Mouse (Mus musculus) embryonic facial prominence, embryonic 12.5 days (tissue): ENCODE results near the gene Gm21987. TPM values are rescaled to one million over a fixed set of nuclear protein-coding genes. Genes with fewer than 3 reads are reported as not detected.

Source experiments
- ATAC-seq: fragments of 200-750 bp; cut with Nextera tagmentation; 2 replicates; pipeline ENCODE4 v1.8.0; 2017; ENCODE audit not compliant: insufficient number of reproducible peaks, insufficient read depth, low FRiP score, low TSS enrichment
- H3K27ac ChIP-seq: fragments of 300-500 bp; sonication (generic); 2 replicates; pipeline ENCODE4 v1.5.1; 2016; ENCODE audit warnings: mild to moderate bottlenecking
- H3K27me3 ChIP-seq: fragments of 300-500 bp; sonication (generic); 2 replicates; pipeline ENCODE4 v1.6.1; 2016; ENCODE audit warnings: mild to moderate bottlenecking, moderate library complexity
- H3K36me3 ChIP-seq: fragments of 300-500 bp; sonication (generic); 2 replicates; pipeline ENCODE4 v1.6.1; 2016; ENCODE audit warnings: mild to moderate bottlenecking
- H3K4me1 ChIP-seq: fragments of 300-500 bp; sonication (generic); 2 replicates; pipeline ENCODE4 v1.6.1; 2016
- H3K4me2 ChIP-seq: fragments of 300-500 bp; sonication (generic); replicated peaks from 2 replicates; pipeline ENCODE4 v1.6.1; 2016; ENCODE audit warnings: mild to moderate bottlenecking, moderate library complexity
- H3K4me3 ChIP-seq: fragments of 300-500 bp; sonication (generic); 2 replicates; pipeline ENCODE4 v1.5.1; 2016; ENCODE audit warnings: mild to moderate bottlenecking
- H3K9ac ChIP-seq: fragments of 300-500 bp; sonication (generic); 2 replicates; pipeline ENCODE4 v1.6.1; 2016; ENCODE audit warnings: mild to moderate bottlenecking, moderate library complexity
- H3K9me3 ChIP-seq: fragments of 300-500 bp; sonication (generic); 2 replicates; pipeline ENCODE4 v1.6.1; 2016; ENCODE audit warnings: mild to moderate bottlenecking, moderate library complexity
- WGBS: fragments of 180-500 bp; shearing (Covaris S2); methylation state at CpG from one replicate; pipeline ENCODE4 v1.1.7; 2016; 5-methylcytosine and 5-hydroxymethylcytosine counted together
- polyA plus RNA-seq: library from polyadenylated mRNA; unstranded; fragments of >200 nt; fragmentation: Nextera tagmentation; extraction: Ambion mirVana; gene quantifications from 2 replicates; pipeline ENCODE4 v1.2.1, GENCODE M21; 2016

The Gm21987 gene
- not detected in 2 replicates for polyA plus RNA-seq

GRCm38 (mm10) chr16:38346529-38347325, at the start of gene Gm21987, which contains the start of gene Cox17:
Gene Gm21987, plus strand, starts transcription at chr16:38347040.
Gene Cox17, plus strand, starts transcription at chr16:38346991.
- Histone ChIP-seq H3K27me3 (no peaks in the 10 kb centered on the region), H3K4me1 (peaks cover 11% of the 10 kb centered on the region), H3K27ac (peak within 1 kb of the TSS; percentile 86), H3K9me3 (no peaks in the 10 kb centered on the region), H3K9ac (peak within 1 kb of the TSS; percentile 89), H3K36me3 (peaks cover 21% of the 10 kb centered on the region), H3K4me2 (peak within 1 kb of the TSS; percentile 71), H3K4me3 (peak within 1 kb of the TSS; percentile 88)
- ATAC-seq, result peak; percentile 93
- WGBS, result 3% methylated on average over 35 of the region's 35 CpGs

GRCm38 (mm10) chr16:38298410-38298809, 48.4 kb upstream of the Gm21987 start:
- 79% methylated on average over 6 of the region's 6 CpGs for WGBS
- ATAC-seq, result no peak
- Histone ChIP-seq H3K27ac (no peak overlapping the region), H3K36me3 (no peaks in the 10 kb centered on the region), H3K4me3 (no peak overlapping the region), H3K9ac (no peak overlapping the region), H3K4me1 (0 out of 2 replicates have a peak, but pooled peaks cover 7% of the 10 kb centered on the region), H3K4me2 (no peak overlapping the region), H3K27me3 (no peaks in the 10 kb centered on the region), H3K9me3 (no peaks in the 10 kb centered on the region)

- H3K9me3 ChIP-seq, result no peaks in the 10 kb centered on the region
- H3K27me3 ChIP-seq, result no peaks in the 10 kb centered on the region
- H3K9ac ChIP-seq, result no peak overlapping the region
- no peak overlapping the region for H3K4me2 ChIP-seq
- no peak overlapping the region for H3K27ac ChIP-seq
- H3K36me3 ChIP-seq, result no peaks in the 10 kb centered on the region
- no peak overlapping the region for H3K4me3 ChIP-seq
- no peak for ATAC-seq
- H3K4me1 ChIP-seq, result peaks cover 16% of the 10 kb centered on the region; the same call in 1 of the 2 replicates
- WGBS, result 87% methylated on average over 13 of the region's 13 CpGs
Measured at GRCm38 (mm10) chr16:38302367-38302766, 44.5 kb upstream of the Gm21987 start.

- Histone ChIP-seq H3K4me2 (no peak overlapping the region), H3K9ac (no peak overlapping the region), H3K27ac (no peak overlapping the region), H3K4me3 (no peak overlapping the region), H3K27me3 (no peaks in the 10 kb centered on the region), H3K36me3 (no peaks in the 10 kb centered on the region), H3K4me1 (peaks cover 19% of the 10 kb centered on the region; the same call in 1 of the 2 replicates), H3K9me3 (no peaks in the 10 kb centered on the region)
- no peak for ATAC-seq
- 76% methylated on average over 17 of the region's 17 CpGs for WGBS
Measured at GRCm38 (mm10) chr16:38304460-38305194, 42.2 kb upstream of the Gm21987 start.

- Histone ChIP-seq H3K9ac (no peak overlapping the region), H3K9me3 (no peaks in the 10 kb centered on the region), H3K27me3 (no peaks in the 10 kb centered on the region), H3K4me1 (peaks cover 18% of the 10 kb centered on the region; the same call in 1 of the 2 replicates), H3K4me2 (no peak overlapping the region), H3K4me3 (no peak overlapping the region), H3K27ac (0 out of 2 replicates have a peak overlapping the region, but pooled peaks have one; percentile 31), H3K36me3 (no peaks in the 10 kb centered on the region)
- WGBS, result 38% methylated on average over 18 of the region's 18 CpGs
- 0 out of 2 replicates have a peak, but pooled peaks have one; percentile 30 for ATAC-seq
Measured at GRCm38 (mm10) chr16:38306571-38307220, 40.1 kb upstream of the Gm21987 start.

DNA sequence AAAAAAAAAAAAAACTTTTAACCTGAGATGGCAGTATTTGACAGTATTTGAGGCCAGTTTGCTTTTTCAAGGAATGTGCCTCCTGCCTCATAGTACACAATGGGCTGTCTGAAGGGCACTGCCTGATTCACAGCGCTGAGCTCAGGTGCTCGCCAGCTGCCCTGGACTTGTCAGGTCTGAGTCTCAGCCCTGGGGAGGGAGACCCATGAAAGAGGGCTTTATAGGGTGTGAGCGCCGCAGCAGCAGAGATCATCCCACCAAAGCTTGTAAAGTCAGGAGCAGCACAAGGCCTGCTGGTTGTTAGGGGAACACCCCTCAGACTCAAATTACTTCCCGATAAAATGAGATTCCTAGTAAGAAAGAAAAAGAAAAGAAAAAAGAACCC, 39.6 kb upstream of the Gm21987 start:
- 0 out of 2 replicates have a peak, but pooled peaks have one; percentile 48 for ATAC-seq
- Histone ChIP-seq H3K4me2 (no peak overlapping the region), H3K27ac (0 out of 2 replicates have a peak overlapping the region, but pooled peaks have one; percentile 46), H3K9ac (no peak overlapping the region), H3K27me3 (no peaks in the 10 kb centered on the region), H3K4me3 (no peak overlapping the region), H3K9me3 (no peaks in the 10 kb centered on the region), H3K4me1 (peaks cover 13% of the 10 kb centered on the region; the same call in 1 of the 2 replicates), H3K36me3 (no peaks in the 10 kb centered on the region)
- 23% methylated on average over 5 of the region's 5 CpGs for WGBS

DNA sequence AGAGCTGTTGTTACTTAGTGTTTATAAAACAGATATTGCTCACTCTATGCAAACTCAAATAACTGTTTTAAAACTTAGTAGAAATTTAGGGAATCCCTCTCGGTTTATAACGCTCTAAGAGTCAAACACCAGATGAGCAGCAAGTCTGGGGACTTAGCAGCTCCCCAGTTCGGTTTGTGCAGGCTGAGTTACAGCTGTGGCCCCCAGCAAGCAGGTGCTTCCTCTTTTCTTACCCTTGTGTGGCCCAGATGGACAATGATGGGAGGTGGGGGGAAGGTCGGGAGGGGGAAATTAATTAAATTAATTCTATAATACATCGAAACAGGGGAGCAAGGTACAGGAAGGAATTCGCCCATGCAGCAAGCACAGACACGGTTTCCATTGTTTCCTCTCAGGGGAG, 39.2 kb upstream of the Gm21987 start:
- Histone ChIP-seq H3K9me3 (no peaks in the 10 kb centered on the region), H3K4me1 (peaks cover 12% of the 10 kb centered on the region; the same call in 1 of the 2 replicates), H3K4me3 (no peak overlapping the region), H3K36me3 (no peaks in the 10 kb centered on the region), H3K9ac (no peak overlapping the region), H3K4me2 (no peak overlapping the region), H3K27me3 (no peaks in the 10 kb centered on the region), H3K27ac (0 out of 2 replicates have a peak overlapping the region, but pooled peaks have one; percentile 46)
- WGBS, result 47% methylated on average over 7 of the region's 7 CpGs
- ATAC-seq, result no peak

GRCm38 (mm10) chr16:38308195-38308594, 38.6 kb upstream of the Gm21987 start:
- Histone ChIP-seq H3K9ac (no peak overlapping the region), H3K4me3 (no peak overlapping the region), H3K27ac (no peak overlapping the region), H3K27me3 (no peaks in the 10 kb centered on the region), H3K36me3 (no peaks in the 10 kb centered on the region), H3K4me2 (no peak overlapping the region), H3K9me3 (no peaks in the 10 kb centered on the region), H3K4me1 (peaks cover 12% of the 10 kb centered on the region; the same call in 1 of the 2 replicates)
- no peak for ATAC-seq
- 86% methylated on average over 11 of the region's 11 CpGs for WGBS

DNA sequence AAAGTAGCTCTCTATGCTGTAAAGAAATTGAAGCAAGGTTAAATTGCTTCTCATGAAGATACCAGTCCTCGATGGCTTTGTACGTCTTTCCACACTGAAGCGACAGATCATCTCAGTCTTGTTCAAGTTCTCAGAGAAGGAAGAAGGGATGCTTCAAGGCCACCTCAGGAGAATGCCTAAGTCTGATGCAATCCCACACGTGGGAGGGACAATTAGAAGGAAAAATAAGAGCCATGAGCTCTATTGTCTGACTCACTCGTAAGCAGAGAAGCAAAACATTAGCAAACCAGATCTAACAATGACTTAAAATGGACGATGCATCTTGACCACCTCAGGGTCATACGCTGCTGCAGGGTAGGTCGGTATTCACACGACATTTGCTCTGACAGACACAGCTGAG, 28.3 kb upstream of the Gm21987 start:
- H3K9me3 ChIP-seq, result no peaks in the 10 kb centered on the region
- WGBS, result 72% methylated on average over 9 of the region's 9 CpGs
- H3K4me2 ChIP-seq, result no peak overlapping the region
- H3K27ac ChIP-seq, result no peak overlapping the region
- H3K4me1 ChIP-seq, result no peaks in the 10 kb centered on the region
- H3K9ac ChIP-seq, result no peak overlapping the region
- H3K36me3 ChIP-seq, result no peaks in the 10 kb centered on the region
- H3K27me3 ChIP-seq, result no peaks in the 10 kb centered on the region
- no peak for ATAC-seq
- H3K4me3 ChIP-seq, result no peak overlapping the region

DNA sequence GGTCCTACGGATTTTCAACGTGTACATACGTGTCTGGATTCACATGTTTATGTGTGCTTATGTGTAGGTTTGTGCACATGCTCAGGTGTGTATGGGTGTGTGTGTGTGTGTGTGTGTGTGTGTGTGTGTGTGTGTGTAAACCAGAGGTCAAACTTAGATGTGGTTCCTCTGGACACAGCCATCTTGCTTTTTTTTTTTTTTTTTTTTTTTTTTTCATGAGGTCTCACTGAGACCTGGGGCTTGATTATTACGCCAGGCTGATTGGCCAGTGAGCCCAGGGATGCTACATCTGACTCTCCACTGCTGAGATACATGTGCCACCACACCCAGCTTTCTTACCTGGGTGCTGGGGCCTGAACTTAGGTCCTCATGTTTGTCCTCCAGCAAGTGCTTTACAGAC, 27.8 kb upstream of the Gm21987 start:
- no peak for ATAC-seq
- H3K9me3 ChIP-seq, result no peaks in the 10 kb centered on the region

GRCm38 (mm10) chr16:38321452-38321935, 25.3 kb upstream of the Gm21987 start:
- no peaks in the 10 kb centered on the region for H3K4me1 ChIP-seq
- no peak overlapping the region for H3K27ac ChIP-seq
- H3K9me3 ChIP-seq, result no peaks in the 10 kb centered on the region
- WGBS, result 34% methylated on average over 16 of the region's 17 CpGs
- H3K4me3 ChIP-seq, result 0 out of 2 replicates have a peak overlapping the region, but pooled peaks have one; percentile 19
- H3K4me2 ChIP-seq, result peak overlapping the region; percentile 43
- no peaks in the 10 kb centered on the region for H3K36me3 ChIP-seq
- no peak overlapping the region for H3K9ac ChIP-seq
- H3K27me3 ChIP-seq, result no peaks in the 10 kb centered on the region
- ATAC-seq, result no peak

More for the DNA sequence above, 27.8 kb upstream of the Gm21987 start:
- Histone ChIP-seq H3K4me3 (no peak overlapping the region), H3K27me3 (no peaks in the 10 kb centered on the region), H3K4me2 (no peak overlapping the region), H3K9ac (no peak overlapping the region), H3K36me3 (no peaks in the 10 kb centered on the region), H3K4me1 (no peaks in the 10 kb centered on the region), H3K27ac (no peak overlapping the region)
- WGBS, result 91% methylated on average over 4 of the region's 4 CpGs
